Mouse (Mus musculus) heart, embryonic 16.5 days (tissue): ENCODE measurements around the gene Cdc34. TPM values are rescaled to one million over a fixed set of nuclear protein-coding genes. Genes with fewer than 3 reads are reported as not detected.

Source experiments
- ATAC-seq: fragments of 200-750 bp; cut with Nextera tagmentation; replicated peaks from 2 replicates; pipeline ENCODE4 v1.8.0; 2017; ENCODE audit warnings: moderate number of reproducible peaks; ENCODE audit not compliant: insufficient read depth, low FRiP score; ENCODE audit errors: extremely low read depth
- H3K27ac ChIP-seq: fragments of 300-500 bp; sonication (generic); 2 replicates; pipeline ENCODE4 v1.5.1; 2014; ENCODE audit warnings: mild to moderate bottlenecking, low read length, control low read depth, moderate library complexity
- H3K27me3 ChIP-seq: fragments of 300-500 bp; sonication (generic); 2 replicates; pipeline ENCODE4 v1.6.1; 2014; ENCODE audit warnings: low read length, mixed read lengths; ENCODE audit not compliant: control insufficient read depth, insufficient read depth
- H3K36me3 ChIP-seq: fragments of 300-500 bp; sonication (generic); 2 replicates; pipeline ENCODE4 v1.6.1; 2014; ENCODE audit not compliant: control insufficient read depth, insufficient read depth
- H3K4me1 ChIP-seq: fragments of 300-500 bp; sonication (generic); 2 replicates; pipeline ENCODE4 v1.6.1; 2014; ENCODE audit warnings: low read length, mixed read lengths; ENCODE audit not compliant: control insufficient read depth, insufficient read depth
- H3K4me2 ChIP-seq: fragments of 300-500 bp; sonication (generic); 2 replicates; pipeline ENCODE4 v1.6.1; 2014; ENCODE audit warnings: low read depth, mild to moderate bottlenecking, control low read depth, low read length
- H3K4me3 ChIP-seq: fragments of 300-500 bp; sonication (generic); 2 replicates; pipeline ENCODE4 v1.5.1; 2014; ENCODE audit warnings: mild to moderate bottlenecking, control low read depth, low read length
- H3K9ac ChIP-seq: fragments of 300-500 bp; sonication (generic); 2 replicates; pipeline ENCODE4 v1.6.1; 2014; ENCODE audit warnings: low read length, control low read depth
- H3K9me3 ChIP-seq: fragments of 300-500 bp; sonication (generic); replicated peaks from 2 replicates; pipeline ENCODE4 v1.6.1; 2016; ENCODE audit warnings: low read length; ENCODE audit not compliant: control insufficient read depth
- WGBS: fragments of 180-500 bp; shearing (Covaris S2); extraction: QIAGEN DNeasy Blood & Tissue Kit; methylation state at CpG from one replicate; pipeline ENCODE4 v1.1.7; 2014; 5-methylcytosine and 5-hydroxymethylcytosine counted together
- polyA plus RNA-seq: library from polyadenylated mRNA; unstranded; fragments of >200 nt; fragmentation: Nextera tagmentation; extraction: Ambion mirVana; gene quantifications from 2 replicates; pipeline ENCODE4 v1.2.1, GENCODE M21; 2015

Gene Cdc34
- polyA plus RNA-seq, 1 experiment from 2014 or later = 101 TPM

- peak overlapping the region; percentile 97 for H3K4me2 ChIP-seq
- H3K9me3 ChIP-seq = no peaks in the 10 kb centered on the region
- peak overlapping the region; percentile 92 for H3K4me3 ChIP-seq
- WGBS = 46% methylated on average over 5 of the region's 5 CpGs
- peaks cover 55% of the 10 kb centered on the region for H3K4me1 ChIP-seq
- H3K36me3 ChIP-seq = peaks cover 24% of the 10 kb centered on the region
- H3K27ac ChIP-seq = peak overlapping the region; percentile 57
- no peak for ATAC-seq
- H3K9ac ChIP-seq = peak overlapping the region; percentile 98
- no peaks in the 10 kb centered on the region for H3K27me3 ChIP-seq
These were observed 24.6 kb downstream of the Cdc34 start for GRCm38 (mm10) chr10:79706406-79707094.

- Histone ChIP-seq H3K4me1 (peaks cover 50% of the 10 kb centered on the region), H3K4me3 (no peak overlapping the region; the same call in 1 of the 2 replicates), H3K27ac (no peak overlapping the region; the same call in 1 of the 2 replicates), H3K9me3 (no peaks in the 10 kb centered on the region), H3K36me3 (peaks cover 28% of the 10 kb centered on the region), H3K4me2 (peak overlapping the region; percentile 97), H3K27me3 (no peaks in the 10 kb centered on the region), H3K9ac (peak overlapping the region; percentile 98; the same call in 1 of the 2 replicates)
- ATAC-seq = no peak
- 63% methylated on average over 1 of the region's 1 CpGs for WGBS
These were observed 25.2 kb downstream of the Cdc34 start for GRCm38 (mm10) chr10:79707162-79707561.

- Histone ChIP-seq H3K27me3 (no peaks in the 10 kb centered on the region), H3K9me3 (no peaks in the 10 kb centered on the region), H3K4me1 (peaks cover 52% of the 10 kb centered on the region), H3K4me2 (peak overlapping the region; percentile 97; the same call in 1 of the 2 replicates), H3K27ac (no peak overlapping the region), H3K9ac (no peak overlapping the region), H3K36me3 (peaks cover 28% of the 10 kb centered on the region), H3K4me3 (no peak overlapping the region)
- ATAC-seq = no peak
- 46% methylated on average over 4 of the region's 4 CpGs for WGBS
These were observed 25.8 kb downstream of the Cdc34 start for GRCm38 (mm10) chr10:79707759-79708158.

GRCm38 (mm10) chr10:79708668-79709067 is 26.7 kb downstream of the Cdc34 start:
- Histone ChIP-seq H3K4me3 (no peak overlapping the region), H3K27me3 (no peaks in the 10 kb centered on the region; the same call in 1 of the 2 replicates), H3K27ac (no peak overlapping the region), H3K9me3 (no peaks in the 10 kb centered on the region), H3K4me1 (peaks cover 52% of the 10 kb centered on the region), H3K9ac (no peak overlapping the region), H3K4me2 (peak overlapping the region; percentile 39), H3K36me3 (peaks cover 28% of the 10 kb centered on the region)
- 68% methylated on average over 21 of the region's 21 CpGs for WGBS
- ATAC-seq = no peak

- WGBS = 30% methylated on average over 7 of the region's 7 CpGs
- Histone ChIP-seq H3K4me2 (peak overlapping the region; percentile 39), H3K4me1 (peaks cover 52% of the 10 kb centered on the region), H3K36me3 (peaks cover 28% of the 10 kb centered on the region), H3K9me3 (no peaks in the 10 kb centered on the region), H3K9ac (no peak overlapping the region), H3K27me3 (peaks cover 2% of the 10 kb centered on the region; the same call in 1 of the 2 replicates), H3K4me3 (peak overlapping the region; percentile 20; the same call in 1 of the 2 replicates), H3K27ac (peak overlapping the region; percentile 53)
- peak; percentile 33 for ATAC-seq
These were observed 27.3 kb downstream of the Cdc34 start for GRCm38 (mm10) chr10:79709307-79709706.

GRCm38 (mm10) chr10:79712029-79712428 is 30.0 kb downstream of the Cdc34 start:
- H3K9ac ChIP-seq = no peak overlapping the region
- no peak overlapping the region for H3K4me3 ChIP-seq
- no peaks in the 10 kb centered on the region for H3K9me3 ChIP-seq
- 79% methylated on average over 1 of the region's 1 CpGs for WGBS
- no peak overlapping the region for H3K27ac ChIP-seq
- peaks cover 28% of the 10 kb centered on the region for H3K36me3 ChIP-seq
- no peak for ATAC-seq
- peaks cover 34% of the 10 kb centered on the region for H3K4me1 ChIP-seq
- H3K27me3 ChIP-seq = peaks cover 26% of the 10 kb centered on the region
- no peak overlapping the region for H3K4me2 ChIP-seq

GRCm38 (mm10) chr10:79712499-79713126 is 30.6 kb downstream of the Cdc34 start:
- 0 out of 2 replicates have a peak, but pooled peaks have one; percentile 4 for ATAC-seq
- Histone ChIP-seq H3K9me3 (no peaks in the 10 kb centered on the region), H3K27me3 (peaks cover 32% of the 10 kb centered on the region), H3K9ac (no peak overlapping the region), H3K36me3 (peaks cover 25% of the 10 kb centered on the region), H3K4me2 (no peak overlapping the region), H3K27ac (no peak overlapping the region), H3K4me3 (no peak overlapping the region), H3K4me1 (peaks cover 34% of the 10 kb centered on the region)
- 16% methylated on average over 4 of the region's 6 CpGs for WGBS

GRCm38 (mm10) chr10:79713163-79713562 is 31.2 kb downstream of the Cdc34 start:
- H3K4me1 ChIP-seq = peaks cover 30% of the 10 kb centered on the region
- no peak overlapping the region for H3K4me2 ChIP-seq
- no peak for ATAC-seq
- no peak overlapping the region for H3K27ac ChIP-seq
- H3K9me3 ChIP-seq = no peaks in the 10 kb centered on the region
- H3K36me3 ChIP-seq = peaks cover 25% of the 10 kb centered on the region
- no peak overlapping the region for H3K4me3 ChIP-seq
- no peak overlapping the region for H3K9ac ChIP-seq
- WGBS = 23% methylated on average over 1 of the region's 1 CpGs
- H3K27me3 ChIP-seq = peaks cover 37% of the 10 kb centered on the region

- H3K4me3 ChIP-seq = no peak overlapping the region
- H3K4me1 ChIP-seq = peaks cover 11% of the 10 kb centered on the region
- H3K4me2 ChIP-seq = no peak overlapping the region
- no peak overlapping the region for H3K9ac ChIP-seq
- H3K27ac ChIP-seq = no peak overlapping the region
- 68% methylated on average over 4 of the region's 4 CpGs for WGBS
- no peaks in the 10 kb centered on the region for H3K9me3 ChIP-seq
- H3K27me3 ChIP-seq = peaks cover 44% of the 10 kb centered on the region
- ATAC-seq = no peak
- H3K36me3 ChIP-seq = peaks cover 19% of the 10 kb centered on the region
These were observed 33.0 kb downstream of the Cdc34 start for GRCm38 (mm10) chr10:79714996-79715395.
